ENCODE assay signal across 8 mouse cellular contexts in genomic region chr6:85346028-85346634, GRCm38 (mm10). TPM values are rescaled to one million over a fixed set of nuclear protein-coding genes. Genes with fewer than 3 reads are reported as not detected.
A peak's percentile ranks its signal among the peaks of the same experiment; 100 is the strongest.
DNase-seq lines count a peak whose midpoint lies in the region; ATAC-seq lines count a peak whose summit lies in the region.

No protein-coding gene starts in this region.

- intact Hi-C loops in left cerebral cortex, postnatal 14 days (cut with DNase I): loop anchor here (5.0 kb wide), 1 partner anchor 36 kb away; no protein-coding TSS in a partner anchor

- 44% methylated on average over 6 of the region's 6 CpGs for WGBS in intestine, embryonic 15.5 days
- 45% methylated on average over 6 of the region's 6 CpGs for WGBS in midbrain, embryonic 11.5 days

- no peak overlapping the region for H3K4me2 ChIP-seq in intestine, embryonic 15.5 days (replicated peaks)
- no peak overlapping the region for H3K4me2 ChIP-seq in midbrain, embryonic 11.5 days

- H3K9ac ChIP-seq in intestine, embryonic 15.5 days: no peak overlapping the region
- H3K9ac ChIP-seq in midbrain, embryonic 11.5 days (ENCODE audit: low read length): no peak overlapping the region

- H3K27ac ChIP-seq in intestine, embryonic 15.5 days: no peak overlapping the region
- no peak overlapping the region for H3K27ac ChIP-seq in midbrain, embryonic 11.5 days (ENCODE audit: low read depth, low read length)

- H3K27me3 ChIP-seq in intestine, embryonic 15.5 days (replicated peaks): no peaks in the 10 kb centered on the region
- H3K27me3 ChIP-seq in midbrain, embryonic 11.5 days (ENCODE audit: control insufficient read depth, insufficient read depth, low read length): no peaks in the 10 kb centered on the region

- H3K9me3 ChIP-seq in intestine, embryonic 15.5 days: no peaks in the 10 kb centered on the region
- no peaks in the 10 kb centered on the region for H3K9me3 ChIP-seq in midbrain, embryonic 11.5 days (ENCODE audit: control insufficient read depth, low read length)

- H3K36me3 ChIP-seq in intestine, embryonic 15.5 days: 0 out of 2 replicates have a peak, but pooled peaks cover 2% of the 10 kb centered on the region
- H3K36me3 ChIP-seq in midbrain, embryonic 11.5 days (ENCODE audit: control insufficient read depth, insufficient read depth, low read length): 0 out of 2 replicates have a peak, but pooled peaks cover 2% of the 10 kb centered on the region

- 0 out of 2 replicates have a peak, but pooled peaks cover 2% of the 10 kb centered on the region for H3K4me1 ChIP-seq in intestine, embryonic 15.5 days (replicated peaks)
- no peaks in the 10 kb centered on the region for H3K4me1 ChIP-seq in midbrain, embryonic 11.5 days (ENCODE audit: control insufficient read depth, insufficient read depth, low read length)

- peak; percentile 79 to 82 for DNase-seq in adrenal gland, adult 18-20 months (ENCODE audit: low spot score in 2 of 2)
- DNase-seq in embryo, embryonic 10 days (ENCODE audit: low spot score): peak; percentile 96
- peak; percentile 65 for DNase-seq in gastrocnemius, postnatal 25 days
- peak; percentile 92 for DNase-seq in left cerebral cortex, postnatal 14 days (ENCODE audit: low spot score in 2 of 2)
- DNase-seq in midbrain, embryonic 11.5 days (ENCODE audit: low spot score, missing footprints): peak; percentile 97
- peak; percentile 88 for DNase-seq in skeletal muscle tissue, adult 2 months (ENCODE audit: low read depth, low spot score)
- peak; percentile 70 for DNase-seq in yolk sac, embryonic 10.5 days (ENCODE audit: low spot score)

- H3K4me3 ChIP-seq in intestine, embryonic 15.5 days (replicated peaks): no peak overlapping the region
- H3K4me3 ChIP-seq in midbrain, embryonic 11.5 days (ENCODE audit: low read depth, low read length): no peak overlapping the region

- ATAC-seq in intestine, embryonic 15.5 days: peak; percentile 86
- ATAC-seq in midbrain, embryonic 11.5 days (ENCODE audit: low FRiP score): peak; percentile 78

RNA-seq across cellular contexts. Expression of gene Sfxn5, which starts 12.9 kb away (rescaled TPM):
- total RNA-seq in adrenal gland, adult 18-20 months (2021): 10 to 100 TPM; 20.0 to 35.9 TPM
- 1 to 10 TPM; 5.0 to 7.3 TPM for total RNA-seq in gastrocnemius, postnatal 25 days (2021)
- polyA plus RNA-seq in intestine, embryonic 15.5 days (2015; fragmentation: Nextera tagmentation; extraction: Ambion mirVana): 6.7 and 7.7 TPM in 2 replicates
- total RNA-seq in left cerebral cortex, postnatal 14 days (2021): 100 to 1,000 TPM; 162 to 165 TPM
- polyA plus RNA-seq in midbrain, embryonic 11.5 days (2014; fragmentation: Nextera tagmentation; extraction: Ambion mirVana): 5.7 and 6.2 TPM in 2 replicates

RNA-seq across cellular contexts. Expression of gene Rab11fip5, which starts 28.3 kb away (rescaled TPM):
- total RNA-seq in adrenal gland, adult 18-20 months (2021): 10 to 100 TPM; 26.1 to 29.2 TPM
- total RNA-seq in gastrocnemius, postnatal 25 days (2021): 10 to 100 TPM; 22.7 to 26.5 TPM
- 12.0 and 14.7 TPM in 2 replicates for polyA plus RNA-seq in intestine, embryonic 15.5 days (2015; fragmentation: Nextera tagmentation; extraction: Ambion mirVana)
- total RNA-seq in left cerebral cortex, postnatal 14 days (2021): 10 to 100 TPM; 53.8 to 55.0 TPM
- 4.2 and 4.7 TPM in 2 replicates for polyA plus RNA-seq in midbrain, embryonic 11.5 days (2014; fragmentation: Nextera tagmentation; extraction: Ambion mirVana)

Comparison
In these comparisons a context has a peak if more than half of its experiments do, and no peak if none do; other contexts are left out.
1. RNA of gene Sfxn5, which starts 12.9 kb away (total RNA-seq): 162 to 165 TPM in left cerebral cortex, postnatal 14 days; 20.0 to 35.9 TPM in adrenal gland, adult 18-20 months and 5.0 to 7.3 TPM in gastrocnemius, postnatal 25 days; every median in the first group is over 4 times any median in the second.
2. Peak in every context shown above with its lines, with median percentiles within 50 percentile points of each other: DNase-seq.